Mouse (Mus musculus): ENCODE measurements around the gene Irak3.

The Irak3 gene

DNA sequence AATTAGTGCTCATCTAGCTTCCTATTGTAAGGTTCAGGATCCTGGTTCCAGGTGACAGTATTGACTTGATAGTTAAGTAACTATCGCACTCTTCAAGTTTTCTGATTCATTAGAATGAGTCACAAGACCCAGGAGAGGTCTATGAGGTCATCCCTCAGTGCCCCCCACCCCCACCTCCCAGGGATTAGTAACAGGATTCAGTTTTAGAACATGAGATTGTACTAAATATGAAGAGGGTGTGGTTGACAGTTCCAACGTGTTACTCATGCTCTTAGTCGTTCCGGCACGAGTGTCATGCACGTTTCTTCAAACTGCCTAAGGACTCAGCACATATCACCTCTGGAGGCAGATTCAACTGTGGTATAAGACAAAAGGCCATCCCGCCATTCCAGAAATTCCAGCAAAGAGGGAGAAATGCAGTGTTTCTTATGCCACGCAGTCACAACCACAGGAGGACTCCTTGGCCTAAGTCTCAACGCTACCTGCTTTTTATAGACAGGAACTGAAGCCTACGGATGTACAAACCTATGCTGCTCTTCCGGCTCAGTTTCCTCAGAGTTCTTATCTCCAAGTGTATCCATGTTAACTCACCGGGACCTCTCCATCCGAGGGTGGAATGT is 2.8 kb upstream of the Irak3 start:
- CTCF ChIA-PET: interaction anchor here (0.6 kb wide), 1 partner anchor 11 kb away, joined by 6 read pairs; no protein-coding TSS in a partner anchor

GRCm38 (mm10) chr10:120202467-120203250 is 729 bp upstream of the Irak3 start:
- CTCF ChIA-PET: interaction anchor here (0.8 to 2.4 kb wide), 4 partner anchors 19 to 25 kb away, joined by 4 to 6 read pairs (median 4); partner anchors contain the start of gene Llph

GRCm38 (mm10) chr10:120201131-120201921 is 604 bp downstream of the Irak3 start, which contains the start of gene Tmbim4:
Tmbim4 (plus strand) TSS chr10:120201590.
- CTCF ChIA-PET: interaction anchor here (1.4 to 2.4 kb wide), 2 partner anchors 19 to 23 kb away, joined by 4 to 6 read pairs; no protein-coding TSS in a partner anchor

- CTCF ChIA-PET: no interaction called here
Observed at GRCm38 (mm10) chr10:120197061-120197835, 4.7 kb downstream of the Irak3 start.

DNA sequence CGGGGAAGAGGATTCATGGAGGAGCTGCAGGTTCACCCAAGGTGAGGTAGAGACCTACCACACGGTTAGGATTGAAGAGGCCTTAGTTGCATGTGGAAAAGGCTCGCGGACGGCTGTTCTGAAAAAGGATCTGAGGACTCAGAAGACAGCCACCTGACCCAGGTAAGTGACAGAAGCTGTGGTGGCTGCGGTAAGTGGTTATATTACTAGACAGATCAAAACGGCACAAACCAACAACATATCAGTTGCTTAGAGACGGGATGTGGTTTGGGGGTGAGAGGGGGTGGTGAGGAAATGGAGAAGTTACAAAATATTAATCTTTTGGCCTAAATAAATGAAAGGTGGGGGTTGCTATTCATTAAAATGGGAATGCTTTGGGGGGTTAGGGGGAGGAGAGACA is 8.7 kb downstream of the Irak3 start:
- CTCF ChIA-PET: no interaction called here

GRCm38 (mm10) chr10:120192278-120192677 is 9.7 kb downstream of the Irak3 start:
- CTCF ChIA-PET: no interaction called here

- CTCF ChIA-PET: no interaction called here
Observed at GRCm38 (mm10) chr10:120191165-120191564, 10.8 kb downstream of the Irak3 start.

DNA sequence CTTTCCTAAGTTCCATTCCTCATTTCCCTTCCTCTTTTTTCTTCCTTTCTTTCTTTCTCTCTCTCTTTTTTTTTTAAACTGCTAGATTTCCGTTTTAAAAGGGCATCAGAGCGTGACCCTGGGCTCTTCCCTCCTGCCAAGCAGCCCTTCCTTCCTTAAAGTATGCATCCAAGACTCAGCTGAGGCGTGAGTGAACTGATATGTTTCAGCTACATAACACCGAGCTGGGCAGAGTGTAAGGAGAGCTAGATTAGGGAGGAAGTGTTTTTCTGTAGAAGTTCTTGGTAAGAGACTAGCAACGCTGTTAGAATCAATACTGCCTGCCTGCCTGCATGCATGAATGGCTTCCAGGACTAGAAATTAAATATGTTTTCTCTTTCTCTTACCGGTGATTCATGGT is 12.1 kb downstream of the Irak3 start:
- CTCF ChIA-PET: interaction anchor here (0.6 to 0.7 kb wide), 2 partner anchors 14 to 103 kb away, joined by 3 to 6 read pairs; no protein-coding TSS in a partner anchor

- CTCF ChIA-PET: interaction anchor here (0.6 to 0.7 kb wide), 2 partner anchors 14 to 102 kb away, joined by 3 to 6 read pairs; no protein-coding TSS in a partner anchor
Observed at GRCm38 (mm10) chr10:120189276-120189675, 12.7 kb downstream of the Irak3 start.

- CTCF ChIA-PET: no interaction called here
Observed at GRCm38 (mm10) chr10:120188513-120188912, 13.4 kb downstream of the Irak3 start.

- CTCF ChIA-PET: interaction anchor here (0.6 to 1.1 kb wide), 3 partner anchors 12 to 30 kb away, joined by 3 to 4 read pairs (median 4); partner anchors contain the start of gene Irak3
Observed at GRCm38 (mm10) chr10:120183342-120183741, 18.6 kb downstream of the Irak3 start.

GRCm38 (mm10) chr10:120182887-120183286 is 19.0 kb downstream of the Irak3 start:
- CTCF ChIA-PET: interaction anchor here (1.1 kb wide), 2 partner anchors 12 to 19 kb away, joined by 3 to 6 read pairs; partner anchors contain the start of genes Irak3 and Tmbim4

GRCm38 (mm10) chr10:120174192-120174705 is 27.7 kb downstream of the Irak3 start:
- CTCF ChIA-PET: no interaction called here

DNA sequence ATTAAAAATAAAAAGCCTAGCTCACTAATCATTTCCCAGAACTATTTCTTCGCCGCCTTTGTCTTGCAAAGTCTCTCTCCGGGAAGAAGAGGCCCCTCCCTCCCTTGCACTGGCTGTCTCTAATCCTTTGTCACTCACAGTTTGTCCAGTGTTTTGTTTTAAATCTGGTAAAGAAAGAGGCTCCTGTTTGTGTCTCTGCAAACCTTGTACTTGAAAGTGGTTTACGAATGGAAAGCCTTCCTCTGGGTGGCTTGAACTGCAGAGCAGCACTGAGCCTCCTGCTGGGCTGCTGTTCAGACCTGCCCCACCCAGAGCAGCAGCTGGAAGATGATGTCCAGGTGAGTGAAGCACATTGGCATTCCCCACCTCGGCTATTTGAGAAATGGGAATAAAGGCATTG is 30.6 kb downstream of the Irak3 start:
- CTCF ChIA-PET: no interaction called here

- CTCF ChIA-PET: no interaction called here
Observed at GRCm38 (mm10) chr10:120170277-120170676, 31.7 kb downstream of the Irak3 start.

DNA sequence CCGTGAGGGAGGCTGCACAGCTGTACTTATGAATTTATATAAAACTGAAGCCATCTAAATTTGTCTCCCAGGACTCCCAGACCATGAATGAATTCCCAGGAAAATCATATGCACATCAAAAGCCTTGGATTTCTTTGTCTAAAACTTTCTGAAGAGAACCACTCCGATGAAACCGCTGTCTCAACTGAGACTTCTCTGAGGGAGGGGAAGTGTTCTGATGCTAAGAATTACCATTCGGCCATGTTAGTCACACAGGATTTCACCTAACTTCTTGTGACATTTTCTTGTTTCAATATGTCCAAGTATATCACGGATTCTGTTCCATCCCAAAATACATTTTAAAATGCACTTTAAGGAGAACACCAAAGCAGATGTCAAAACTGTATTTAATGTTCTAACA is 32.1 kb downstream of the Irak3 start:
- CTCF ChIA-PET: interaction anchor here (0.7 kb wide), 1 partner anchor 59 kb away, joined by 3 read pairs; no protein-coding TSS in a partner anchor

DNA sequence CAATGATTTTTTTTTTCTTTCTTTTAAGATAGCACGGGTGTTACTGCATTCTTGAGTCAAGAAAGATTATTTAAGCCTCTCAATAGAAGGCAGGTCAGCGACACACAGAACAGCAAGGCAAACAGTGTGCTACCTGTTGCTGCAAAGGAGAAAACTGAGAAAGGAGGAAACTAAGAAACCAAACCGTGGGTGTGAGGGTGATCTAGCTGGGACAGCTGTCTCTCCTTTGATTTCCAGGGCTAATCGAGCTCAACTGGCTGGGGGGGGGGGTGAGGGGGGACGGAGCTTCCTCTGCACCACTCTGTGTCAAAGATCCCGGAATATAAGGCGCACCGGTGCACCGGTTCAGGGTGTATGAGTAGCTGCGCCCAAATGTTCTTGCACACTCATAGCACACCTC is 32.9 kb downstream of the Irak3 start:
- CTCF ChIA-PET: interaction anchor here (0.7 kb wide), 1 partner anchor 60 kb away, joined by 3 read pairs; no protein-coding TSS in a partner anchor

GRCm38 (mm10) chr10:120168070-120168469 is 33.9 kb downstream of the Irak3 start:
- CTCF ChIA-PET: no interaction called here

GRCm38 (mm10) chr10:120165793-120166503 is 36.0 kb downstream of the Irak3 start:
- CTCF ChIA-PET: no interaction called here
